ENCODE assay signal across 8 mouse cellular contexts in genomic region chr3:144616654-144617425, GRCm38 (mm10). TPM values are rescaled to one million over a fixed set of nuclear protein-coding genes. Genes with fewer than 3 reads are reported as not detected.
DNase-seq lines count a peak whose midpoint lies in the region; ATAC-seq lines count a peak whose summit lies in the region.

No protein-coding gene starts in this region.

- WGBS in intestine, embryonic 15.5 days = 66% methylated on average over 8 of the region's 8 CpGs

- H3K4me1 ChIP-seq in intestine, embryonic 15.5 days (replicated peaks) = peaks cover 31% of the 10 kb centered on the region

- H3K9ac ChIP-seq in intestine, embryonic 15.5 days = no peak overlapping the region

- no peaks in the 10 kb centered on the region for H3K36me3 ChIP-seq in intestine, embryonic 15.5 days

- H3K9me3 ChIP-seq in intestine, embryonic 15.5 days = no peaks in the 10 kb centered on the region

- H3K4me2 ChIP-seq in intestine, embryonic 15.5 days (replicated peaks) = peak overlapping the region; percentile 33; the same call in 1 of the 2 replicates

- no peak overlapping the region for H3K4me3 ChIP-seq in intestine, embryonic 15.5 days (replicated peaks)

- H3K27ac ChIP-seq in intestine, embryonic 15.5 days = 0 out of 2 replicates have a peak overlapping the region, but pooled peaks have one; percentile 44

- no peaks in the 10 kb centered on the region for H3K27me3 ChIP-seq in intestine, embryonic 15.5 days (replicated peaks)

- peak; percentile 78 for DNase-seq in adrenal gland, adult 2 months
- peak; percentile 89 for DNase-seq in embryo, embryonic 11 days
- peak; percentile 78 to 83 for DNase-seq in gastrocnemius, postnatal 36 days
- peak; percentile 85 to 91 for DNase-seq in left cerebral cortex, postnatal 14 days (ENCODE audit: low spot score in 2 of 2)
- DNase-seq in mesoderm, embryonic 11.5 days (ENCODE audit: low read depth, low spot score) = peak; percentile 91
- DNase-seq in right cerebral cortex, postnatal 25 days = peak; percentile 83
- peak; percentile 70 to 84 for DNase-seq in urinary bladder, postnatal 36 days (ENCODE audit: low spot score in 2 of 2)

- intact Hi-C loops in gastrocnemius, postnatal 36 days (cut with DNase I) = loop anchor here (2.0 to 5.0 kb wide), 4 partner anchors 45 to 162 kb away; partner anchors contain the start of genes Hs2st1, Selenof and Sh3glb1
- intact Hi-C loops in left cerebral cortex, postnatal 14 days (cut with DNase I) = loop anchor here (1.0 to 5.0 kb wide), 3 partner anchors 50 to 164 kb away; no protein-coding TSS in a partner anchor

- peak; percentile 84 for ATAC-seq in intestine, embryonic 15.5 days

RNA-seq across cellular contexts. Expression of gene Selenof, which starts 46.7 kb away (rescaled TPM):
- total RNA-seq in adrenal gland, adult 2 months (2021) = 100 to 1,000 TPM; 353 to 369 TPM
- polyA plus RNA-seq in adrenal gland, adult 2 months (2012; rRNA removed) = 125 and 154 TPM in 2 replicates
- 100 to 1,000 TPM in 1 of 2 experiments, 10 to 100 TPM in 1; 98.7 to 111 TPM for total RNA-seq in gastrocnemius, postnatal 36 days (2021)
- polyA plus RNA-seq in intestine, embryonic 15.5 days (2015; fragmentation: Nextera tagmentation; extraction: Ambion mirVana) = 618 and 622 TPM in 2 replicates
- total RNA-seq in left cerebral cortex, postnatal 14 days (2021) = 100 to 1,000 TPM; 272 to 276 TPM

RNA-seq across cellular contexts. Expression of gene Hs2st1, which starts 46.9 kb away (rescaled TPM):
- 10 to 100 TPM; 18.9 to 20.1 TPM for total RNA-seq in adrenal gland, adult 2 months (2021)
- polyA plus RNA-seq in adrenal gland, adult 2 months (2012; rRNA removed) = 2.7 and 2.8 TPM in 2 replicates
- 10 to 100 TPM; 10.5 to 12.0 TPM for total RNA-seq in gastrocnemius, postnatal 36 days (2021)
- 9.4 and 10.3 TPM in 2 replicates for polyA plus RNA-seq in intestine, embryonic 15.5 days (2015; fragmentation: Nextera tagmentation; extraction: Ambion mirVana)
- 10 to 100 TPM; 57.2 to 65.1 TPM for total RNA-seq in left cerebral cortex, postnatal 14 days (2021)
